Mouse (Mus musculus): ENCODE results near the gene Ppp2r2c. TPM values are rescaled to one million over a fixed set of nuclear protein-coding genes. Genes with fewer than 3 reads are reported as not detected.

Ppp2r2c gene
- total and polyA plus RNA-seq, 3 experiments, result 0.05 TPM; not detected in 2

DNA sequence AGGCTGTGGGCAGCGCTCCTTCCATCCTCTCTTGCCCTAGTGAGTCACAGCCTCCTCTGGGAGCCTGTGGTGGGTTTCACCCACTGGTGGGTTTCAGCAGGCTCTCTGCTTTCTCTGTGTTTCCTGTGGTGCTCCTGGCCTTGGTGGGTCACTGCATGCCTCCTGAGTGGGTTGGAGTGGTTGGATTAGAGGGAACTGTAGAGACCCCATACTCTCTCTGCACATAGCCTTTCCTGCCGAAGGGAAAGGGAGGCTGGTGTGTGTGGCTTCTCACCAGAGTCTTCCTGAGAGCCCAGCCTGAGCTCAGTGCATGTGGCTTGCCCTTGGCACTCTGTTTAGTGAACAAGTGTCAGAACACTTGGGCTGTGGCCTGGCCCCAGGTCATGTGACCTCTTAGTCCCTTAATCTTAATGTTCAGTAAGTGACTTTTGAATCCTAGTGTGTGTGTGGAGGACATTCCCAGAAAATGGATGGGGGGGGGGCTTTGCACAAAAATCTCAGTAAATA is 21.1 kb downstream of the Ppp2r2c start:
- no peak for ATAC-seq (ENCODE audit: extremely low read depth, insufficient number of reproducible peaks, low FRiP score, poor library complexity, severe bottlenecking)
- Histone ChIP-seq H3K36me3 (replicated peaks) (no peaks in the 10 kb centered on the region), H3K9me3 (replicated peaks) (no peaks in the 10 kb centered on the region), H3K4me3 (ENCODE audit: low read depth, low read length) (no peak overlapping the region), H3K4me1 (ENCODE audit: insufficient read depth, low read depth, low read length) (no peaks in the 10 kb centered on the region), H3K27me3 (ENCODE audit: insufficient read depth, low read length) (no peaks in the 10 kb centered on the region; the same call in 1 of the 2 replicates)
- DNase-seq (ENCODE audit: low spot score), result no peak
- TF ChIP-seq GATA1 (IDR thresholded peaks at IDR 0.05; ENCODE audit: borderline replicate concordance, low read length) (no peak), TAL1 (conservative IDR thresholded peaks at IDR 0.05; ENCODE audit: low read depth, low read length) (no peak), CTCF (IDR thresholded peaks at IDR 0.05; ENCODE audit: low read depth, low read length) (no peak), POLR2AphosphoS5 (IDR thresholded peaks at IDR 0.05; ENCODE audit: insufficient replicate concordance, low read depth, low read length) (no peak), GATA2 (IDR thresholded peaks at IDR 0.05; ENCODE audit: borderline replicate concordance, low read depth, low read length) (no peak)

DNA sequence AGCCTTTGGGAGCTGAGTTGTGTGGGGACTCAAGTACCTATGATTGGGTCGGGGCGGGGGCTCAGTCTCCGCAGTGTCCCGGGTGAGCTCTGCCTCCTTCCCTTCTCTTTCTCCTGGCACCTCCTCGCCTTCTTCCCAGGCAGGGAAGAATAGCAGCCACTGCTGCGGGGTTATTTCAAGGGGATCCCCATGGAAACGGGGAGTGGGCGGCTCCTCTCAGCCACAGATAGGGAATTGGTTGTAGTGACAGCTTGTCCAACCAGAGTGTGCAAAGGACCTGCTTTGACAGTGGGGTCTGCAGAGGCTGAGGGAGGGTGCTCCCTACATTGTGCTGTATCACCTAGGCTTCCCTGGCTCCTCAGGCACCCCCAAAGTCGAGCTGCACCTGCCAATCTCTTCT is 22.5 kb downstream of the Ppp2r2c start:
- DNase-seq (ENCODE audit: low spot score) (no peak), ATAC-seq (ENCODE audit: extremely low read depth, insufficient number of reproducible peaks, low FRiP score, poor library complexity, severe bottlenecking) (no peak)
- Histone ChIP-seq H3K4me1 (ENCODE audit: insufficient read depth, low read depth, low read length) (no peaks in the 10 kb centered on the region), H3K36me3 (replicated peaks) (no peaks in the 10 kb centered on the region), H3K4me3 (ENCODE audit: low read depth, low read length) (no peak overlapping the region), H3K27me3 (ENCODE audit: insufficient read depth, low read length) (no peaks in the 10 kb centered on the region; the same call in 1 of the 2 replicates), H3K9me3 (replicated peaks) (no peaks in the 10 kb centered on the region)
- TF ChIP-seq POLR2AphosphoS5 (IDR thresholded peaks at IDR 0.05; ENCODE audit: insufficient replicate concordance, low read depth, low read length), result no peak
- no peak for TF ChIP-seq TAL1 (conservative IDR thresholded peaks at IDR 0.05; ENCODE audit: low read depth, low read length)
- no peak for TF ChIP-seq GATA1 (IDR thresholded peaks at IDR 0.05; ENCODE audit: borderline replicate concordance, low read length)
- no peak for TF ChIP-seq GATA2 (IDR thresholded peaks at IDR 0.05; ENCODE audit: borderline replicate concordance, low read depth, low read length)
- no peak for TF ChIP-seq CTCF (IDR thresholded peaks at IDR 0.05; ENCODE audit: low read depth, low read length)

DNA sequence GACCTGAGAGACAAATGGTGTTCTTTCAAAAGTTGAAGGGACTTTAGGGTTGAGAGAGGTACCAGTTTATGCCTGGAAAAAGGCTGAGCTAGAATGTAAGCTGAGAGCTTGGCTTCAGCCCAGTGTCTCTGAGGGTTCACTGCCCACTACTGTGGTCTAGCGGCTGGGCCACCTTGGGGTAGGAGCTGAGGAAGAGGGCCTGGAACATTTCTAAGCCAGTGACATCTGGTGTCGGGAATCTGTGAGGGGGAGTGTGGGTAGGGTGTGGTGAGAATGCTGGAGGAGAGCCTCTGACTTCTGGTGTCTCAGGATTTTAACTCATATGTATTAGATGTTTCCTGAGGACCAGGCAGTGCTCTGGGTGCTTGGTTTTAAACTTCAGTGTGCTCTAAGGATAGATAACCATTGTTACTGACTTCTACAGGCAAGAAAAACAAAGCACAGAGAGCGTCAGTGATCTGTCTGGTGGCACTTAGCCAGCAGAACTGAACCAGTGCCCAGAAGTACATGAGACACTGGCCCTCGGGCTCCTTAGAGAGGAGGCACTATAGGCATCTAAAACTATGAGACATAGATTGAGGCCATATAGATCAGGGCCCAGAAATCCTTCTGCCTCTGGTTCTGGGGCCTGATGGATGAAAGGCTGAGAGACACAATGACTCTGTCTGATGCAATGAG is 23.6 kb downstream of the Ppp2r2c start:
- TF ChIP-seq GATA1 (IDR thresholded peaks at IDR 0.05; ENCODE audit: borderline replicate concordance, low read length), result no peak
- TF ChIP-seq POLR2AphosphoS5 (IDR thresholded peaks at IDR 0.05; ENCODE audit: insufficient replicate concordance, low read depth, low read length), result no peak
- TF ChIP-seq GATA2 (IDR thresholded peaks at IDR 0.05; ENCODE audit: borderline replicate concordance, low read depth, low read length), result no peak
- no peak for TF ChIP-seq TAL1 (conservative IDR thresholded peaks at IDR 0.05; ENCODE audit: low read depth, low read length)
- no peak for TF ChIP-seq CTCF (IDR thresholded peaks at IDR 0.05; ENCODE audit: low read depth, low read length)
- Histone ChIP-seq H3K4me1 (ENCODE audit: insufficient read depth, low read depth, low read length) (no peaks in the 10 kb centered on the region), H3K36me3 (replicated peaks) (no peaks in the 10 kb centered on the region), H3K9me3 (replicated peaks) (no peaks in the 10 kb centered on the region), H3K27me3 (ENCODE audit: insufficient read depth, low read length) (no peaks in the 10 kb centered on the region; the same call in 1 of the 2 replicates), H3K4me3 (ENCODE audit: low read depth, low read length) (no peak overlapping the region)
- no peak for DNase-seq (ENCODE audit: low spot score)
- ATAC-seq (ENCODE audit: extremely low read depth, insufficient number of reproducible peaks, low FRiP score, poor library complexity, severe bottlenecking), result no peak; the same call in 1 of the 2 replicates

DNA sequence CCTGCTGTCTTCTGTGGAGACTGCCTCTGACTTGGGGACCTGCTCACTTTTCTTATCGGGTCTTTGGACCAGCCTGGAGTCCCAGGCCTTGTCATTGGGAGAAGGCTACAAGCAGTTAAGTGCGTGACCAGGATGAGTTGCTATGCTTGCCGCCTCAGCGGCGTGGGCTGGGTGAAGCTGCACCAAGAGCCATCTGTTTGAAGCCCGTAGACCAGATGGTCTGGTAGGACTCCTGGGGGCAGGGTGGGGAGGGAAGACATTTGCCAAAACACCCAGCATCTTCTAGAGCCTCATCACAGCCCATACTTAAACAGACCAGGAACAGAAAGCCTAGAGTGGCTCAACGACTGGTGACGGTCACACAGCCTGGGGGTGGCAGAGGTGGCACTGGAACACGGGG is 24.9 kb downstream of the Ppp2r2c start:
- no peaks in the 10 kb centered on the region for H3K9me3 ChIP-seq (replicated peaks)
- DNase-seq (ENCODE audit: low spot score), result no peak
- no peak overlapping the region for H3K4me3 ChIP-seq (ENCODE audit: low read depth, low read length)
- ATAC-seq (ENCODE audit: extremely low read depth, insufficient number of reproducible peaks, low FRiP score, poor library complexity, severe bottlenecking), result no peak
- H3K4me1 ChIP-seq (ENCODE audit: insufficient read depth, low read depth, low read length), result no peaks in the 10 kb centered on the region
- H3K27me3 ChIP-seq (ENCODE audit: insufficient read depth, low read length), result no peaks in the 10 kb centered on the region; the same call in 1 of the 2 replicates
- H3K36me3 ChIP-seq (replicated peaks), result no peaks in the 10 kb centered on the region
- TF ChIP-seq GATA2 (IDR thresholded peaks at IDR 0.05; ENCODE audit: borderline replicate concordance, low read depth, low read length), result no peak
- no peak for TF ChIP-seq GATA1 (IDR thresholded peaks at IDR 0.05; ENCODE audit: borderline replicate concordance, low read length)
- no peak for TF ChIP-seq CTCF (IDR thresholded peaks at IDR 0.05; ENCODE audit: low read depth, low read length)
- TF ChIP-seq POLR2AphosphoS5 (IDR thresholded peaks at IDR 0.05; ENCODE audit: insufficient replicate concordance, low read depth, low read length), result no peak
- no peak for TF ChIP-seq TAL1 (conservative IDR thresholded peaks at IDR 0.05; ENCODE audit: low read depth, low read length)

DNA sequence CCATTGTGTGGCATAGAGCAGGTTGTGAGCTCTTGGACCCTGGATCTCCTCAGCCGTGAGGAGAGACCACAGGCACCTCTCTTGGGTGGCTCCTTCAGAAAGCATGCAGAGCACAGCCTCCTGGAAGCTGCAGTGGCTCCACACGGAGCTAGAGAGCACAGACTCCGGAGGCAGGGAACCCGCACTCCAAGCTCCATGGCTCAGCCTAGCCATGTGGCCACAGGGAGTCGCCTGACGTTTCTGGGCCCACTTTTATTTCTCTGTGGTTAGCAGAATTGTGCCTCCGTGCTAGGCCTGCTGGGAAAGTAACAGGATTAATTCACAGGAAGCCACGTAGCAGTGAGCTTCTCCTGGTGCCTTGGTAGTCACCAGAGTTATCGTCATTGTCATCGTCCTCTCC is 25.8 kb downstream of the Ppp2r2c start:
- ATAC-seq (ENCODE audit: extremely low read depth, insufficient number of reproducible peaks, low FRiP score, poor library complexity, severe bottlenecking) (no peak), DNase-seq (ENCODE audit: low spot score) (no peak)
- Histone ChIP-seq H3K4me3 (ENCODE audit: low read depth, low read length) (no peak overlapping the region), H3K4me1 (ENCODE audit: insufficient read depth, low read depth, low read length) (no peaks in the 10 kb centered on the region), H3K27me3 (ENCODE audit: insufficient read depth, low read length) (no peaks in the 10 kb centered on the region; the same call in 1 of the 2 replicates), H3K36me3 (replicated peaks) (no peaks in the 10 kb centered on the region), H3K9me3 (replicated peaks) (no peaks in the 10 kb centered on the region)
- no peak for TF ChIP-seq TAL1 (conservative IDR thresholded peaks at IDR 0.05; ENCODE audit: low read depth, low read length)
- TF ChIP-seq POLR2AphosphoS5 (IDR thresholded peaks at IDR 0.05; ENCODE audit: insufficient replicate concordance, low read depth, low read length), result no peak
- no peak for TF ChIP-seq GATA2 (IDR thresholded peaks at IDR 0.05; ENCODE audit: borderline replicate concordance, low read depth, low read length)

DNA sequence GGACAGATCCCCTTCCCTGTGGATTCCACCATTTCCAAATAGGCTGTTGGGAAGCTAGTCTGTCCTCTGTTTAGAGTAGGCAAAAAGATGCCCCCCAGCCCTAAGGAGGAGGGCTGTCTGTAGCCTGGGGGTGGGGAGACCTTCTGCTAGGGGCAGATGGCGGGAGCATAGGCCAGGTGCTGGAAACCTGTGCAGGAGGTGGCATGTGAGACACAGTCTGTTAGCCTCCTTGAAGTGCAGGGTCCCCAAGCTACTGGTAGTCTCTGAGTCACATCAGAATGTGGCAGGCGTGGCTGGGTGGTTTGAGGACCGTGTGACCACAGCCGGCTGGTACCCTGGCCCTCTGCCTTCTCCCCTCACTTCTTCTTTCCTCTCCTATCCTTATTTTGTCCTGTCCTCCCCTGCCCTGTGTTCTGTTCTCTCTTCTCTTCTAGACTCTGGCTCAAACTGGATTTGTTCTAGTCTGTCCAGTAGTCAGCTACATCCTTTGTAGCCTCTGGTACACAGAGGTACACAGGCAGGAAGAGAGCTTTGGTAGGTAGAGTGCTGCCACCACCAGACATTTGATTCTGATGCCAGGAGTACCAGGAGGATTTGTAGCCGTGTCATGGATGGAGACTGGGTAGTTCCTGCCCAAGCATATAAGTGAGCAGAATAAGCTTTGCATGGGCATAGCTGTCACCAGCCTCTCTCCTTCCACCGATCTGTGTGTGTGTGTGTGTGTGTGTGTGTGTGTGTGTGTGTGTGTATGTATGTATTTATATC is 26.5 kb downstream of the Ppp2r2c start:
- Histone ChIP-seq H3K4me3 (ENCODE audit: low read depth, low read length) (no peak overlapping the region), H3K9me3 (replicated peaks) (no peaks in the 10 kb centered on the region), H3K27me3 (ENCODE audit: insufficient read depth, low read length) (no peaks in the 10 kb centered on the region; the same call in 1 of the 2 replicates), H3K4me1 (ENCODE audit: insufficient read depth, low read depth, low read length) (no peaks in the 10 kb centered on the region), H3K36me3 (replicated peaks) (no peaks in the 10 kb centered on the region)
- TF ChIP-seq CTCF (IDR thresholded peaks at IDR 0.05; ENCODE audit: low read depth, low read length) (no peak), POLR2AphosphoS5 (IDR thresholded peaks at IDR 0.05; ENCODE audit: insufficient replicate concordance, low read depth, low read length) (no peak), GATA2 (IDR thresholded peaks at IDR 0.05; ENCODE audit: borderline replicate concordance, low read depth, low read length) (no peak), TAL1 (conservative IDR thresholded peaks at IDR 0.05; ENCODE audit: low read depth, low read length) (no peak), GATA1 (IDR thresholded peaks at IDR 0.05; ENCODE audit: borderline replicate concordance, low read length) (no peak)
- DNase-seq (ENCODE audit: low spot score) (no peak), ATAC-seq (ENCODE audit: extremely low read depth, insufficient number of reproducible peaks, low FRiP score, poor library complexity, severe bottlenecking) (no peak)
